Mouse (Mus musculus) forebrain, embryonic 15.5 days (tissue): ENCODE measurements at regions not wholly inside any gene's neighbourhood (a gene's known extent, or its start where the extent isn't known, plus 50 kb on each side); places are given as distances from the start of the nearest gene placed in this dataset.
A peak's percentile ranks its signal among the peaks of the same experiment; 100 is the strongest.

Experiments used
- ATAC-seq: fragments of 200-750 bp; cut with Nextera tagmentation; replicated peaks from 2 replicates; pipeline ENCODE4 v1.8.0; 2017; ENCODE audit warnings: mild to moderate bottlenecking, moderate TSS enrichment, moderate library complexity
- H3K27ac ChIP-seq: fragments of 300-500 bp; sonication (generic); replicated peaks from 2 replicates; pipeline ENCODE4 v1.5.1; 2015; ENCODE audit warnings: mild to moderate bottlenecking, inconsistent platforms
- H3K27me3 ChIP-seq: fragments of 300-500 bp; sonication (generic); 2 replicates; pipeline ENCODE4 v1.6.1; 2015; ENCODE audit warnings: inconsistent platforms
- H3K36me3 ChIP-seq: fragments of 300-500 bp; sonication (generic); 2 replicates; pipeline ENCODE4 v1.6.1; 2015; ENCODE audit warnings: mild to moderate bottlenecking, inconsistent platforms
- H3K4me1 ChIP-seq: fragments of 300-500 bp; sonication (generic); 2 replicates; pipeline ENCODE4 v1.6.1; 2015; ENCODE audit warnings: inconsistent platforms
- H3K4me2 ChIP-seq: fragments of 300-500 bp; sonication (generic); replicated peaks from 2 replicates; pipeline ENCODE4 v1.6.1; 2015; ENCODE audit warnings: mild to moderate bottlenecking, inconsistent platforms
- H3K4me3 ChIP-seq: fragments of 300-500 bp; sonication (generic); 2 replicates; pipeline ENCODE4 v1.5.1; 2015; ENCODE audit warnings: mild to moderate bottlenecking, inconsistent platforms
- H3K9ac ChIP-seq: fragments of 300-500 bp; sonication (generic); replicated peaks from 2 replicates; pipeline ENCODE4 v1.6.1; 2015; ENCODE audit warnings: mild to moderate bottlenecking, inconsistent platforms
- H3K9me3 ChIP-seq: fragments of 300-500 bp; sonication (generic); 2 replicates; pipeline ENCODE4 v1.6.1; 2016; ENCODE audit warnings: inconsistent platforms
- WGBS: fragments of 180-500 bp; shearing (Covaris S2); methylation state at CpG from one replicate; pipeline ENCODE4 v1.1.7; 2015; ENCODE audit warnings: mixed read lengths; 5-methylcytosine and 5-hydroxymethylcytosine counted together

- no peak overlapping the region for H3K27ac ChIP-seq
- H3K9ac ChIP-seq, result no peak overlapping the region
- no peaks in the 10 kb centered on the region for H3K36me3 ChIP-seq
- 63% methylated on average over 4 of the region's 4 CpGs for WGBS
- H3K9me3 ChIP-seq, result no peaks in the 10 kb centered on the region
- H3K27me3 ChIP-seq, result no peaks in the 10 kb centered on the region
- peaks cover 19% of the 10 kb centered on the region for H3K4me1 ChIP-seq
- ATAC-seq, result no peak
- H3K4me3 ChIP-seq, result no peak overlapping the region
- no peak overlapping the region for H3K4me2 ChIP-seq
Measured at GRCm38 (mm10) chr13:44279036-44279435, 450.2 kb upstream of the Jarid2 start.

DNA sequence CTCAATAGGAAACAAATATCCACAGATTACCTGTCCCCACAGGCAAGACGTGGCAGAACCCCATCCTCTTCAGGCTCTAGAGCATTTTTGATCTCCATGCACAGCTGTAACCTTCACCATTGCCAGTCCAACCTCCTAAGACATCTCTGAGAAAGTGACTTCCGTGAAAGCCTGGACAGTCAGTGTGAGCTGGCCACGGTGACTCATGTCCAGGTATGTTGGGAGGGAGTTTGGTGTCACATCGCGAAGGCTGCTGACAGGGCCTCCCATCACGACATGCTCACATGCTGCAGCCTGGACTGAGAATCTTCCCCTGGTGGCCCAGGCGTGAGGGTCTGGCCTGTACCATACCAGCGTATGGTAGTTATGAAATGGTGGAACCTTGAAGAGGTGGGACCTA lies 449.0 kb upstream of the Jarid2 start:
- no peak overlapping the region for H3K27ac ChIP-seq
- H3K4me1 ChIP-seq, result peaks cover 19% of the 10 kb centered on the region
- no peaks in the 10 kb centered on the region for H3K27me3 ChIP-seq
- H3K36me3 ChIP-seq, result no peaks in the 10 kb centered on the region
- H3K9me3 ChIP-seq, result no peaks in the 10 kb centered on the region
- no peak overlapping the region for H3K4me2 ChIP-seq
- 95% methylated on average over 8 of the region's 8 CpGs for WGBS
- H3K4me3 ChIP-seq, result no peak overlapping the region
- H3K9ac ChIP-seq, result no peak overlapping the region
- no peak for ATAC-seq

GRCm38 (mm10) chr13:44281796-44282195 lies 447.5 kb upstream of the Jarid2 start:
- no peaks in the 10 kb centered on the region for H3K27me3 ChIP-seq
- no peaks in the 10 kb centered on the region for H3K9me3 ChIP-seq
- no peaks in the 10 kb centered on the region for H3K36me3 ChIP-seq
- H3K4me2 ChIP-seq, result no peak overlapping the region
- WGBS, result 52% methylated on average over 6 of the region's 6 CpGs
- H3K4me1 ChIP-seq, result peaks cover 19% of the 10 kb centered on the region
- H3K9ac ChIP-seq, result no peak overlapping the region
- peak overlapping the region; percentile 66; the same call in 1 of the 2 replicates for H3K27ac ChIP-seq
- ATAC-seq, result no peak
- H3K4me3 ChIP-seq, result no peak overlapping the region

DNA sequence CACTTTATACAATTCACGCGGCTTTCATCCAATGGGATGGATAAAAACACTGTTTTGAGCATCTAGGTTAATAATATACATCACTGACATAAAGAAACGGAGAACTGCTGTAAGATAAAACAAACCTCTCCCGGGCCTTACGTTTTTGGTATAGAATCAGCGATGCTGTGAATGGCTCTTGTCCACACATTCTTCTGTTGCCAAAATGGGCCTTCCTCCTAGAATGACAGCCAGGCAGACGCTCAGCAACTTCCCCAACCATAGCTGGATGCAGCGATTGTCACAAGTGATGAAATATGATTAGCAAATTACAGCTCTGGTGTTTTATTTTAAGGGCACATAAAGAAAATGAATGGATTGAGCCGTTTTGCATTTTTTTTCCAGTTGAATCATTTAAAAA lies 447.0 kb upstream of the Jarid2 start:
- H3K9me3 ChIP-seq, result no peaks in the 10 kb centered on the region
- no peak overlapping the region for H3K4me2 ChIP-seq
- H3K4me1 ChIP-seq, result peaks cover 19% of the 10 kb centered on the region
- ATAC-seq, result no peak
- peak overlapping the region; percentile 66 for H3K27ac ChIP-seq
- H3K27me3 ChIP-seq, result no peaks in the 10 kb centered on the region
- no peak overlapping the region for H3K4me3 ChIP-seq
- H3K9ac ChIP-seq, result no peak overlapping the region
- WGBS, result 54% methylated on average over 9 of the region's 9 CpGs
- H3K36me3 ChIP-seq, result no peaks in the 10 kb centered on the region

GRCm38 (mm10) chr13:44282731-44283571 lies 446.3 kb upstream of the Jarid2 start:
- no peak overlapping the region for H3K9ac ChIP-seq
- peak overlapping the region; percentile 66 for H3K27ac ChIP-seq
- no peaks in the 10 kb centered on the region for H3K9me3 ChIP-seq
- H3K4me2 ChIP-seq, result no peak overlapping the region
- no peaks in the 10 kb centered on the region for H3K27me3 ChIP-seq
- 48% methylated on average over 16 of the region's 16 CpGs for WGBS
- peaks cover 19% of the 10 kb centered on the region for H3K4me1 ChIP-seq
- H3K4me3 ChIP-seq, result no peak overlapping the region
- H3K36me3 ChIP-seq, result no peaks in the 10 kb centered on the region
- ATAC-seq, result peak; percentile 61; the same call in 1 of the 2 replicates

- Histone ChIP-seq H3K9ac (no peak overlapping the region), H3K27me3 (no peaks in the 10 kb centered on the region), H3K9me3 (no peaks in the 10 kb centered on the region), H3K4me1 (peaks cover 19% of the 10 kb centered on the region), H3K4me2 (no peak overlapping the region), H3K27ac (no peak overlapping the region), H3K4me3 (no peak overlapping the region), H3K36me3 (no peaks in the 10 kb centered on the region)
- ATAC-seq, result no peak
- 90% methylated on average over 1 of the region's 1 CpGs for WGBS
Measured at GRCm38 (mm10) chr13:44285881-44286280, 443.4 kb upstream of the Jarid2 start.

DNA sequence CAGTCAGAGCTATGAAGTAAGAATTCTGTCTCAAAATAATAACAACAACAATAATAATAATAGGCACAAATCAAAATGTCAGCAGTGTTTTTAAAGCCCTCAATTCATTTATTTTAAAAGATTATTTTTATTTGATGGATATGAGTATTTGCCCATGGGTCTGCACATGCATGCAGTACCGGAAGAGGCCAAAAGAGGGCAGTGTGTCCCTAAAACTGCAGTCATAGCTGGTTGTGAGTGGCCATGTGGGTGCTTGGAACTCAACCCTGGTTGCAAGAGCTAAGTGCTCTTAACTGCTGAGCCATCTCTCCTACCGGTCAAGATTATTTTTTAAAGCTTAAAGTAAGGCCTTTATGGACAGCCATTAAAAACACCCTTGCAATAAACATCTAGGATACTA lies 439.1 kb upstream of the Jarid2 start:
- no peak for ATAC-seq
- Histone ChIP-seq H3K9ac (no peak overlapping the region), H3K4me2 (no peak overlapping the region), H3K4me3 (no peak overlapping the region), H3K9me3 (no peaks in the 10 kb centered on the region), H3K4me1 (peaks cover 8% of the 10 kb centered on the region; the same call in 1 of the 2 replicates), H3K27me3 (no peaks in the 10 kb centered on the region), H3K36me3 (no peaks in the 10 kb centered on the region), H3K27ac (no peak overlapping the region)
- WGBS, result 97% methylated on average over 2 of the region's 2 CpGs

DNA sequence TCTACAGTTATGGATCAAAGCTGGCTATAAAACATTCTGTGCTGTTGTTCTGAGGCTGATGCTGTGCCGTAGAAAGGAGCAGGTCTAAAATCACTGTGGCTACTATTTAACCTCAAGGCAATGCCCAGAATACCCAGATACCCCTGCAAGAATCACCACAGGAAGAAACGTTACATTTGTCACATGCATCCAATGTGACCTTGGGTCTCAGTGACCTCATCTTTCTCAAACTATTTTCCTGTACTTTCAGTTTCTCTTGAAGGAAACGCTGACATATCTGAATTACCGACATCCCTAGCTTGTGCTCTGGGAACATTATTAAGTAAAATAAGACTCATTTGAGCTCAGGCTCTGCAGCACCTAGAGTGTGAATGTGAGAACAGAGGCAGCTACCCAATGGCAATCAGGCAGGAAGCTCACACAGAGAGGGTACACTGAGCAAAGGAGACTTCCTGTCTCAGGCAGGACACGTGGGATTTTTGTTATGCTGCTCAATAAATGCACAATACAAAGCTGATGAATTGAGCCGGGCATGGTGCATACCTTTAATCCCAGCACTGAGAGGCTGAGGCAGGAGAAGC lies 436.7 kb upstream of the Jarid2 start:
- H3K36me3 ChIP-seq, result no peaks in the 10 kb centered on the region
- no peak overlapping the region for H3K27ac ChIP-seq
- H3K4me3 ChIP-seq, result no peak overlapping the region
- no peak overlapping the region for H3K9ac ChIP-seq
- peaks cover 8% of the 10 kb centered on the region; the same call in 1 of the 2 replicates for H3K4me1 ChIP-seq
- H3K27me3 ChIP-seq, result no peaks in the 10 kb centered on the region
- H3K4me2 ChIP-seq, result no peak overlapping the region
- WGBS, result 86% methylated on average over 6 of the region's 6 CpGs
- H3K9me3 ChIP-seq, result no peaks in the 10 kb centered on the region
- ATAC-seq, result no peak

GRCm38 (mm10) chr13:44293736-44294416 lies 435.4 kb upstream of the Jarid2 start:
- Histone ChIP-seq H3K27ac (0 out of 2 replicates have a peak overlapping the region, but pooled peaks have one; percentile 3), H3K9me3 (no peaks in the 10 kb centered on the region), H3K4me3 (no peak overlapping the region), H3K27me3 (no peaks in the 10 kb centered on the region), H3K36me3 (no peaks in the 10 kb centered on the region), H3K4me1 (peaks cover 8% of the 10 kb centered on the region; the same call in 1 of the 2 replicates), H3K4me2 (no peak overlapping the region), H3K9ac (no peak overlapping the region)
- 67% methylated on average over 15 of the region's 15 CpGs for WGBS
- ATAC-seq, result no peak

DNA sequence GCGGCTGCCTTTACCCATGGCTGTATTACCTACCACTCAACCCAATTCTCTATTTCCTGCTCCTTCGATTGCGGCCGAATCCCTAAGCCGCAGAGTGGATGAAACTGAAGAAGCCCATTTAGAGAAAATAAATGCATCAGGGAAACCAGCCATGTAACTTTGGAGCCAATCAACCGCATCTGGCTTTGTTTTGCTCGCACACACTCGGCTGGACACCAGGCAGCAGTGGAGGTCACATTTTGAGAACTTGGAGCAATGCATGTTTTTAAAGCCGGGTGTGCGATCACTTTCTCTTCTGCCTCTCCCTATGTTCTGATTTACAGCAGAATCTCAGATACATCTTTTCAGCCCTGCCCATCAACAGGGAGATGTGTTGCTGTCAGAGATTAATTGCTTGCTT lies 433.7 kb upstream of the Jarid2 start:
- 76% methylated on average over 10 of the region's 10 CpGs for WGBS

GRCm38 (mm10) chr13:44300611-44301010 lies 428.7 kb upstream of the Jarid2 start:
- Histone ChIP-seq H3K9ac (no peak overlapping the region), H3K4me1 (no peaks in the 10 kb centered on the region), H3K4me3 (no peak overlapping the region), H3K36me3 (no peaks in the 10 kb centered on the region), H3K27ac (no peak overlapping the region), H3K4me2 (no peak overlapping the region), H3K9me3 (no peaks in the 10 kb centered on the region), H3K27me3 (no peaks in the 10 kb centered on the region)
- 76% methylated on average over 10 of the region's 10 CpGs for WGBS
- no peak for ATAC-seq

More for the DNA sequence above, 433.7 kb upstream of the Jarid2 start:
- H3K4me3 ChIP-seq, result no peak overlapping the region
- peaks cover 8% of the 10 kb centered on the region; the same call in 1 of the 2 replicates for H3K4me1 ChIP-seq
- no peaks in the 10 kb centered on the region for H3K36me3 ChIP-seq
- no peaks in the 10 kb centered on the region for H3K27me3 ChIP-seq
- no peak for ATAC-seq
- no peak overlapping the region for H3K27ac ChIP-seq
- no peak overlapping the region for H3K4me2 ChIP-seq
- no peak overlapping the region for H3K9ac ChIP-seq
- no peaks in the 10 kb centered on the region for H3K9me3 ChIP-seq

- Histone ChIP-seq H3K9ac (no peak overlapping the region), H3K4me3 (no peak overlapping the region), H3K27ac (no peak overlapping the region), H3K4me2 (no peak overlapping the region), H3K27me3 (no peaks in the 10 kb centered on the region), H3K4me1 (no peaks in the 10 kb centered on the region), H3K36me3 (no peaks in the 10 kb centered on the region), H3K9me3 (no peaks in the 10 kb centered on the region)
- ATAC-seq, result no peak
- 91% methylated on average over 7 of the region's 7 CpGs for WGBS
Measured at GRCm38 (mm10) chr13:44301215-44301614, 428.1 kb upstream of the Jarid2 start.
